Mouse (Mus musculus) bone marrow macrophage, adult 2 months (primary cell): ENCODE data around the gene Parl.

Experiments
- CTCF ChIP-seq: IDR thresholded peaks from 2 replicates; pipeline ENCODE4 v1.5.1; 2012; ENCODE audit warnings: low read depth, mild to moderate bottlenecking, low read length, moderate library complexity
- POLR2A ChIP-seq: IDR thresholded peaks from 2 replicates; pipeline ENCODE4 v1.6.1; 2012; ENCODE audit warnings: mild to moderate bottlenecking, low read depth, low read length, borderline replicate concordance

GRCm38 (mm10) chr16:20322274-20322673 is 20.1 kb upstream of the Parl start:
- TF ChIP-seq POLR2A (no peak), CTCF (no peak)
